Comparison of ENCODE assay signal across 16 mouse cellular contexts in the genomic region with DNA sequence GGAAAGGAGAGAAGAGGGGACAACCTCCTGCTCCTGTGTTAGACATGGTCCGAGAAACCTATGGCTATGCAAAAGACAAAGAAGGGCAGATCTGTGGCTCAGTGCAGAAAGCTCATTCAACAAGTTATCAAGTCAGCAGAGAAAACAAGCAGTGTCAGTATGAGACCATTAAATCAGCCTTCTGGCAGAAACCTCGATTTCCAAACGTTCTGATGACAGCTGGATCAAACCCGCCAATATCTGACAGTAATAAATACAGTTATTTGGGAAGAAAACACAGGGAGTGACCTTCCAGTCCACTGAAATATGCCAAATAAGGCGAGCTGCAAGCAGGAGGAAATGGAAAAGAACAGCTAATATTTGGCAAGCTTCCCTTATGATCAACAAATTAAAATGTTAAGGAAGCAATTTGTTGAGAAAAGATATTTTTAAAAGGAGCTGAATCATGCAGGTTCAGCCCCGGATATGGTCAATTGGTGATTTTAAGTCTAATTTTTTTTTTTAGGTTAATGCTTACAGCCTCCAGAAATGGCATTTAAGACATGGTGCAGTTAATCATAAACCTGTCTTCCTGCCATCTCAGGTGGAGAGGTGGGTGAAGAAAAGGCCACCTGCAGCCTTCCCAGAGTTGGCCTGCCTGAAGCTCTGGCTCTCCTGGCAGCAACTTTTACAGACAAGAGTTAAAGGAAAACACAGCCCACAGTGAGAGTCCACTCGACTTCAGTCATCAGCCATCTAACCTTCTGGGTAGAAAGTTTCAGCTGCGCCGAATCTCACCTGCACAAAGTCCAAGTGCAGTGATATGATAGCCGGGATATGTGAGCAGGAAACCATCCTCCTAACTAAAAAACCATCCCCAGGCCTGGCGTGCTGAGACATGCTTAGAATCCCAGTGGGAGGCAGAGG. TPM values are rescaled to one million over a fixed set of nuclear protein-coding genes. Genes with fewer than 3 reads are reported as not detected.
A peak's percentile ranks its signal among the peaks of the same experiment; 100 is the strongest.
DNase-seq lines count a peak whose midpoint lies in the region; ATAC-seq and TF ChIP-seq lines count a peak whose summit lies in the region.
"Had no signal": no experiment of that assay in that cellular context is flagged by ENCODE, and none has a peak within 500 bp of the region (broad histone marks: within the 10 kb centered on the region; RNA-seq: fewer than 3 reads in every experiment).

No protein-coding gene starts in this region.

- WGBS in heart, embryonic 11.5 days (ENCODE audit: insufficient replicate concordance), result 74% methylated on average over 11 of the region's 11 CpGs
- 60% methylated on average over 11 of the region's 11 CpGs for WGBS in stomach, embryonic 15.5 days
- 47% methylated on average over 11 of the region's 11 CpGs for WGBS in stomach, postnatal 0 days

- peaks cover 47% of the 10 kb centered on the region for H3K4me1 ChIP-seq in heart, embryonic 11.5 days (ENCODE audit: control insufficient read depth, insufficient read depth, low read length)
- H3K4me1 ChIP-seq in stomach, embryonic 15.5 days, result peaks cover 8% of the 10 kb centered on the region
- H3K4me1 ChIP-seq in stomach, postnatal 0 days (replicated peaks; ENCODE audit: control insufficient read depth, insufficient read depth), result no peaks in the 10 kb centered on the region

- peak; percentile 56 for DNase-seq in heart, adult 18-20 months
- no peak for DNase-seq in stomach, postnatal 0 days (ENCODE audit: low spot score)
- peak; percentile 71 for DNase-seq in kidney, postnatal 14 days
- no peak for DNase-seq in right cerebral cortex, postnatal 14 days
- no peak for DNase-seq in thymus, postnatal 4 days
- no peak for DNase-seq in gastrocnemius, postnatal 25 days
- DNase-seq: B cell, adult 2 months; cerebellum, adult 8-10 months; embryo, embryonic 11 days; thymus, adult 18-20 months had no signal

- no peak overlapping the region for H3K4me3 ChIP-seq in heart, embryonic 11.5 days (ENCODE audit: low read depth, low read length)
- no peak overlapping the region for H3K4me3 ChIP-seq in stomach, embryonic 15.5 days (replicated peaks)
- no peak overlapping the region for H3K4me3 ChIP-seq in stomach, postnatal 0 days (ENCODE audit: low read depth, low read length)
- H3K4me3 ChIP-seq: erythroblast, embryonic 14.5 days; hindbrain, embryonic 12.5 days; myocyte had no signal

- no peak overlapping the region for H3K4me2 ChIP-seq in heart, embryonic 11.5 days
- no peak overlapping the region for H3K4me2 ChIP-seq in stomach, embryonic 15.5 days
- H3K4me2 ChIP-seq in stomach, postnatal 0 days (replicated peaks; ENCODE audit: low read depth), result no peak overlapping the region
- H3K4me2 ChIP-seq: hindbrain, embryonic 12.5 days; liver, embryonic 11.5 days had no signal

- TF ChIP-seq CTCF in stomach, postnatal 0 days (IDR thresholded peaks at IDR 0.05; ENCODE audit: low read depth), result no peak

- H3K27ac ChIP-seq in heart, embryonic 11.5 days (ENCODE audit: low read depth, low read length), result no peak overlapping the region
- H3K27ac ChIP-seq in stomach, embryonic 15.5 days, result peak overlapping the region; percentile 55
- H3K27ac ChIP-seq in stomach, postnatal 0 days (replicated peaks), result no peak overlapping the region; the same call in 1 of the 2 replicates
- H3K27ac ChIP-seq: hindbrain, embryonic 12.5 days had no signal

- no peak for TF ChIP-seq EP300 in stomach, postnatal 0 days (optimal IDR thresholded peaks at IDR 0.05)

- no peaks in the 10 kb centered on the region for H3K9me3 ChIP-seq in heart, embryonic 11.5 days (replicated peaks; ENCODE audit: control insufficient read depth, low read length)
- no peaks in the 10 kb centered on the region for H3K9me3 ChIP-seq in stomach, embryonic 15.5 days
- no peaks in the 10 kb centered on the region for H3K9me3 ChIP-seq in stomach, postnatal 0 days (ENCODE audit: control insufficient read depth, low read length)
- H3K9me3 ChIP-seq: hindbrain, embryonic 12.5 days had no signal

- no peak for ATAC-seq in heart, embryonic 11.5 days (replicated peaks; ENCODE audit: insufficient number of reproducible peaks, low FRiP score, low TSS enrichment)
- no peak for ATAC-seq in stomach, embryonic 15.5 days (ENCODE audit: insufficient read depth, low FRiP score, low read depth)
- no peak for ATAC-seq in stomach, postnatal 0 days (ENCODE audit: low FRiP score, low TSS enrichment)

- H3K36me3 ChIP-seq in heart, embryonic 11.5 days (ENCODE audit: control insufficient read depth, insufficient read depth, low read length), result no peaks in the 10 kb centered on the region
- H3K36me3 ChIP-seq in stomach, embryonic 15.5 days, result no peaks in the 10 kb centered on the region
- no peaks in the 10 kb centered on the region for H3K36me3 ChIP-seq in stomach, postnatal 0 days (ENCODE audit: control insufficient read depth, insufficient read depth, low read length)
- H3K36me3 ChIP-seq: hindbrain, embryonic 12.5 days had no signal

- H3K9ac ChIP-seq in heart, embryonic 11.5 days (ENCODE audit: low read depth, low read length), result no peak overlapping the region
- H3K9ac ChIP-seq in stomach, embryonic 15.5 days, result no peak overlapping the region
- no peak overlapping the region for H3K9ac ChIP-seq in stomach, postnatal 0 days (ENCODE audit: low read length)
- H3K9ac ChIP-seq: hindbrain, embryonic 12.5 days had no signal

- H3K27me3 ChIP-seq in heart, embryonic 11.5 days (ENCODE audit: control insufficient read depth, insufficient read depth, low read length), result no peaks in the 10 kb centered on the region
- H3K27me3 ChIP-seq in stomach, embryonic 15.5 days (replicated peaks), result no peaks in the 10 kb centered on the region
- H3K27me3 ChIP-seq in stomach, postnatal 0 days (ENCODE audit: control insufficient read depth, insufficient read depth, low read length), result no peaks in the 10 kb centered on the region
- H3K27me3 ChIP-seq: hindbrain, embryonic 12.5 days had no signal

RNA-seq across cellular contexts. Expression of a gene that starts 33.7 kb away (rescaled TPM):
- total RNA-seq in heart, adult 18-20 months (2021), result 10 to 100 TPM; 78.7 to 87.5 TPM
- polyA plus RNA-seq in heart, embryonic 11.5 days (2014; fragmentation: Nextera tagmentation; extraction: Ambion mirVana), result 67.5 and 71.0 TPM in 2 replicates
- 73.5 and 81.0 TPM in 2 replicates for polyA plus RNA-seq in stomach, embryonic 15.5 days (2015; fragmentation: Nextera tagmentation; extraction: Ambion mirVana)
- polyA plus RNA-seq in stomach, postnatal 0 days (2015; fragmentation: Nextera tagmentation; extraction: Ambion mirVana), result 33.7 and 36.3 TPM in 2 replicates
- total RNA-seq in gastrocnemius, postnatal 25 days (2021), result 10 to 100 TPM; 66.6 to 67.1 TPM

Comparison
In these comparisons a context has a peak if more than half of its experiments do, and no peak if none do; other contexts are left out.
1. DNase-seq: peak in heart, adult 18-20 months (2 of 2) and kidney, postnatal 14 days (single experiment); none in stomach, postnatal 0 days (single experiment), right cerebral cortex, postnatal 14 days (single experiment), thymus, postnatal 4 days (single experiment) and gastrocnemius, postnatal 25 days (single experiment).